11 mouse cellular contexts compared by ENCODE assay signal in genomic region chr6:59233651-59234050, GRCm38 (mm10).
"Had no signal": no experiment of that assay in that cellular context is flagged by ENCODE, and none has a peak within 500 bp of the region (broad histone marks: within the 10 kb centered on the region; RNA-seq: fewer than 3 reads in every experiment).

No protein-coding gene starts in this region.

- DNase-seq: kidney, adult 8-10 months; kidney, postnatal 25 days; layer of hippocampus, adult 9-11 months; layer of hippocampus, postnatal 36 days; left cerebral cortex, postnatal 4 days; lung, adult 18-20 months; lung, postnatal 4 days; midbrain, embryonic 14.5 days; right cerebral cortex, adult 18-20 months; thymus, adult 2 months; thymus, postnatal 25 days had no signal
